Mouse (Mus musculus) macrophage (primary cell): ENCODE data around the gene Psma5. TPM values are rescaled to one million over a fixed set of nuclear protein-coding genes. Genes with fewer than 3 reads are reported as not detected.
"Not testable (repeated sequence)": the region's sequence is repeated elsewhere in the genome, so short reads cannot be mapped to it uniquely, and the experiment has no call there.

Source experiments
- H3K27ac ChIP-seq: fragments of 350-480 bp; formaldehyde crosslinking; 2 replicates; pipeline ENCODE4 v1.9.0; 2021
- H3K36me3 ChIP-seq: fragments of 350-480 bp; formaldehyde crosslinking; 2 replicates; pipeline ENCODE4 v1.9.0; 2021; ENCODE audit errors: inconsistent target
- H3K4me3 ChIP-seq: fragments of 350-480 bp; formaldehyde crosslinking; 2 replicates; pipeline ENCODE4 v1.9.0; 2021; ENCODE audit errors: inconsistent target
- H3K79me2 ChIP-seq: fragments of 350-480 bp; formaldehyde crosslinking; 2 replicates; pipeline ENCODE4 v1.9.0; 2021; ENCODE audit errors: inconsistent target
- WGBS: methylation state at CpG from one replicate; pipeline ENCODE4 v1.1.7; 2026; ENCODE audit warnings: inconsistent platforms; ENCODE audit not compliant: missing documents; 5-methylcytosine and 5-hydroxymethylcytosine counted together
- polyA plus RNA-seq: library from polyadenylated mRNA; stranded (reverse); fragments of 250-400 nt; gene quantifications from 3 replicates; pipeline ENCODE4 v1.2.4, GENCODE M21; 2018; ENCODE audit warnings: inconsistent platforms

Gene Psma5
- polyA plus RNA-seq, 1 experiment from 2014 or later: 106 TPM

- H3K79me2 ChIP-seq, H3K27ac ChIP-seq, H3K4me3 ChIP-seq, H3K36me3 ChIP-seq: not testable (repeated sequence)
- 100% methylated on average over 1 of the region's 4 CpGs for WGBS
These were observed 19.1 kb upstream of the Psma5 start for GRCm38 (mm10) chr3:108237474-108238102.

DNA sequence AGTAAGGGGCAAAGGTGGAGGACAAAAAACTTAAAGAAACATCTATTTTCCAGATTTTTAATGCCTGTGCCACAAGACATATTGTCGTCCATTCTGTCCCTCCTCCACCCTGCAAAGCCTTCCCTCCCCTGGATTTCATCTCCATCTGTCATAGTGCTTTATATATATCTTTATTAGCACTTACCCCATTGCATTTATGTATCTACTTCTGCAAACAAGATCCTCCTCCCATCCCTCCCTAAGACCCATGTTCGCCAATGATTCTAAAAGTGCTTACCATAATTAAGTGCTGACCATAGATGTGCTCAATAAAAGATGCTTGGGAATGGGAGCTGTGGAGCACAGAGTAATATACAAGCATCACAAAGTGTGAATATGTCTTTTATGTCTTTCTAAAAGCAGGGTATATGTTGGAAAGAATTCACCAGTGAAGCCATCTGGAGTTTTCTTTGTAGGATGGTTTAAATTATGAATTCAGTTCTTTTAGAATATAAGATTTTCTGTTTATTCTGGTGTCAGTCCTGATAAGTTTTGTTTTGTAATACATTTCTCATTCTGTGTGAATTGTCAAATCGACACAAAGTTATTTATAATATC is 15.4 kb upstream of the Psma5 start:
- Histone ChIP-seq H3K4me3 (no peak overlapping the region), H3K79me2 (no peaks in the 10 kb centered on the region), H3K36me3 (no peaks in the 10 kb centered on the region), H3K27ac (no peak overlapping the region)
- 80% methylated on average over 3 of the region's 3 CpGs for WGBS

DNA sequence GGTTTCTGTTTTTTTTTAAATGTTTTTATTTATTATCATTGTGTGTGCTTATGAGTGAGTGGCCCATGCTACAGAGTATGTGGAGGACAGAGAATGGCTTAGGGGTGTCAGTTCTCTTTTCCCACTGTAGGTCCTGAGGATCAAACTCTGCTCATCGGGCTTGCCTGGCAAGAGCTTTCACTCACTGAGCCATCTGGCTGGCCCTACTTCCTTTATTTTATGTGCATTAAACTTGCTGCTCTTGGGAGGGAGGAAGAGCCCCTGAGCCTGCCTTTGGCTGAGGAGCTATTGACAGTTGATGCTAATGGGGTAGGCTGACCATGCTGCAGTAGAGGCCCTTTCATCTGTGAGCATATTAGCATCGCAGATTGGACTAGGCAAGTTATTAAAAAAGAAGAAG is 9.9 kb upstream of the Psma5 start:
- H3K36me3 ChIP-seq: no peaks in the 10 kb centered on the region
- no peaks in the 10 kb centered on the region for H3K79me2 ChIP-seq
- H3K4me3 ChIP-seq: no peak overlapping the region
- H3K27ac ChIP-seq: no peak overlapping the region
- WGBS: 47% methylated on average over 2 of the region's 2 CpGs

- Histone ChIP-seq H3K36me3 (peaks cover 16% of the 10 kb centered on the region; the same call in 1 of the 2 replicates), H3K4me3 (peak overlapping the region; percentile 94), H3K27ac (peak overlapping the region; percentile 61), H3K79me2 (peaks cover 59% of the 10 kb centered on the region)
- 15% methylated on average over 3 of the region's 3 CpGs for WGBS
These were observed 1.2 kb downstream of the Psma5 start for GRCm38 (mm10) chr3:108257831-108258500.

DNA sequence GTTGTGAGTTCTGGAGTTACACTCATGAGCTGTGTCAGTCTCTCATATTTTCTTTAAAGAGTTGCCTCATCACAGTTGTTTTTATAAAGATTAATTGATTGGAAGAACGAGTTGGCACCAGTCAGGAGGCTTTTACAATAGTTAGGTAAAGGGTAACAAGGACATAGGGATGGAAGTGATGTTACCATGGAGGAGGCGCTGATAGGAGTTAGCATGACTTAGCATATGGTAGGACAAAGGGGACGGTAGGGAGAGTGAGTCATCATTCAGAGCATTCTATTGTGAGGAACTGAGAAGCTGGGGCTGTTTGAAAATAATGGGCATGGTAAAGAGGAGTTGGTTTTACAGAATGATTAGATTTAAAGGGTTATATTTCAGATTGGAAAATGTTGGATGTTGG is 2.6 kb downstream of the Psma5 start:
- Histone ChIP-seq H3K79me2 (peaks cover 72% of the 10 kb centered on the region), H3K36me3 (peaks cover 23% of the 10 kb centered on the region; the same call in 1 of the 2 replicates), H3K4me3 (no peak overlapping the region), H3K27ac (no peak overlapping the region)
- 27% methylated on average over 3 of the region's 3 CpGs for WGBS

- not testable (repeated sequence) for H3K4me3 ChIP-seq, H3K27ac ChIP-seq, H3K79me2 ChIP-seq
- WGBS: 94% methylated on average over 3 of the region's 5 CpGs
- peaks cover 33% of the 10 kb centered on the region; the same call in 1 of the 2 replicates for H3K36me3 ChIP-seq
These were observed 22.8 kb downstream of the Psma5 start for GRCm38 (mm10) chr3:108279495-108279894.

GRCm38 (mm10) chr3:108282401-108283240 is 25.9 kb downstream of the Psma5 start:
- Histone ChIP-seq H3K4me3 (no peak overlapping the region), H3K27ac (peak overlapping the region; percentile 0), H3K36me3 (peaks cover 7% of the 10 kb centered on the region; the same call in 1 of the 2 replicates), H3K79me2 (peaks cover 4% of the 10 kb centered on the region; the same call in 1 of the 2 replicates)
- 27% methylated on average over 12 of the region's 12 CpGs for WGBS

DNA sequence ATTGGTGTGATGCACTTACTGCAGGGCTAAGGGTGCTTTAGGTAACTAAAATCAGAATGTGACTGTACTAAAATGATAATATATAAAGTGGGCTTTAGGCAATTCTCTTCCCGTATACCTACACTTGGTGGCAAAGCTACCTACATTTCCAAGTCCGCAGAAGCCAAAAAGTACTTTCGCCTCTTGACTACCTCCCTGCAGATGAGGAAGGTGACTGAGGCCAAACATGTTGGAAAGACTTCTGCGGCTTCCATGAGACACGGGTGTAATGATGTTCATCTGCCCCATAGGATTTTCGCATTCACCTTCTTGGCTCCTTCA is 26.5 kb downstream of the Psma5 start:
- H3K4me3 ChIP-seq: peak overlapping the region; percentile 40
- peak overlapping the region; percentile 0; the same call in 1 of the 2 replicates for H3K27ac ChIP-seq
- peaks cover 7% of the 10 kb centered on the region; the same call in 1 of the 2 replicates for H3K79me2 ChIP-seq
- WGBS: 28% methylated on average over 6 of the region's 6 CpGs
- peaks cover 1% of the 10 kb centered on the region; the same call in 1 of the 2 replicates for H3K36me3 ChIP-seq

DNA sequence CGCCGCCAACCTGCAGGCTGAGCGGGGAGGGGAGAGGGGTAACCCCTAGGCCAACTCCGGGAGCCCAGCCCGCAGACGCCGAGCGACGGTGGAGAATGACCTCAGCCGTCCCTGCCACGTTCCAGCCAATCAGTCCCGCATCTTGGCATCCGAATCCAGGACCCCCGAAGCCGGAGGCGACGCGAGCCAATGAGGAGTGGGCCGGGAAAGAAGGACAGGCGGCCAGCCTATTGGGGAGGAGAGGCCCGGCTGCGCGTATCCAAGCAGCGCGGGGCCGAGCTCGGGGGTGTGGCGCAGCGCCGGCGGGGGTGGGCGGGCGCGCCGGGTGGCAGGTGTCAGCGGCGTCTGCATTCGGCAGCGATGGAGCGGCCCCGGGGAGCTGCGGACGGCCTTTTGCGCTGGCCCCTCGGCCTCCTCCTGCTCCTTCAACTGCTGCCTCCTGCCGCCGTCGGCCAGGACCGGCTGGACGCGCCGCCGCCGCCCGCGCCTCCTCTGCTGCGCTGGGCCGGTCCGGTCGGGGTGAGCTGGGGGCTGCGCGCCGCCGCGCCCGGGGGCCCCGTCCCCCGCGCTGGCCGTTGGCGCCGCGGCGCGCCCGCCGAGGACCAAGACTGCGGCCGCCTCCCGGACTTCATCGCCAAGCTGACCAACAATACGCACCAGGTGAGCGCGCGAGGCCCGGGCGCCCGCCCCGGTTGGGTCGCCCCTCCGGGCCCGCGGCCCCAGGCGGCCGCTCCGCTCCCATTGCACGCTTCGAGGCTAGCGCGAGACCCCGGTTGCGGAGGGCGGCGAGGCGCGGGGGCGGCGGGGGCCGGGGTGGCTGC is 27.3 kb downstream of the Psma5 start, which contains the start of gene Sort1:
Gene Sort1 (plus strand): TSS at position 302 of the 821 bp plus-strand sequence.
- WGBS: under 1% methylated on average over 77 of the region's 109 CpGs
- Histone ChIP-seq H3K27ac (peak within 1 kb of the TSS; percentile 0), H3K4me3 (peak within 1 kb of the TSS; percentile 40), H3K79me2 (peaks cover 7% of the 10 kb centered on the region; the same call in 1 of the 2 replicates), H3K36me3 (no peaks in the 10 kb centered on the region)

GRCm38 (mm10) chr3:108285078-108285711 is 28.5 kb downstream of the Psma5 start:
- Histone ChIP-seq H3K4me3 (0 out of 2 replicates have a peak overlapping the region, but pooled peaks have one; percentile 9), H3K27ac (no peak overlapping the region), H3K79me2 (peaks cover 7% of the 10 kb centered on the region; the same call in 1 of the 2 replicates), H3K36me3 (no peaks in the 10 kb centered on the region)
- 73% methylated on average over 3 of the region's 4 CpGs for WGBS

DNA sequence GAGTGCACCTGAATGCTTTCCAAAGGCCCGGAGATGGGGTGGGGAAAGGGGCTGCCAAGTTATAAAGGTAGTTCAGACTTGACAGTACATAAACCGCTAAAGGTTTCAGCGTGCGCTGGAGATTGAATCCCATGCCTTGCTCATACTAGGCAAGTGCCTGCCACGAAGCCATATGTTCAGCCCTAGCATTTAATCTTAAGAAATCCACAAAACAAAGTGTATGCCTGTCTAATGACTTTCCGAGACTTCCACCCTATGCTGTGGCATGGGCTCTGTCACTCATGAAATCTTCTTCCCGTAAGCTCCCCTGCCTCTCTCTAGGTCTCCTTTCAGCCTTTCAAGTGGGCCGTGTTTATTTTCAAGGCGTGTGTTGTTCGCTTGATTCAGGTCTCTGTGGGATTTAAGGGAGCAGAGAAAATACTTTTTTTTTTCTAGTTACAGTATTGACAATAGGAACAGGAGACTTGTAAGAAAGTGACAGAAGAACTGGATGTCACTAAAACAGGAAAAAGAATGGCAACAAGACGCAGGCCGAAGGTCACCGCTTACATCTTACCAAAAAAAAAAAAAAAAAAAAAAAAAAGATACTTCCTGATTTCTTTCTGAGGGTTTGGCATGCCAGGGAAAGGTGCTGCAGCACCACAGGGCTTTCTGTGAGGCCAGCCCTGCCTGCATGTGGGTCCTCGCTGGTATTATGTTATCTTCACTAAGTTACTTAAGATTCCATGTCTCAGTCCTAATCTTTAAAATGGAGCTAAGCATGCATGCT is 30.1 kb downstream of the Psma5 start:
- no peak overlapping the region; the same call in 1 of the 2 replicates for H3K27ac ChIP-seq
- peaks cover 17% of the 10 kb centered on the region; the same call in 1 of the 2 replicates for H3K79me2 ChIP-seq
- H3K36me3 ChIP-seq: no peaks in the 10 kb centered on the region
- H3K4me3 ChIP-seq: no peak overlapping the region
- 43% methylated on average over 14 of the region's 14 CpGs for WGBS

DNA sequence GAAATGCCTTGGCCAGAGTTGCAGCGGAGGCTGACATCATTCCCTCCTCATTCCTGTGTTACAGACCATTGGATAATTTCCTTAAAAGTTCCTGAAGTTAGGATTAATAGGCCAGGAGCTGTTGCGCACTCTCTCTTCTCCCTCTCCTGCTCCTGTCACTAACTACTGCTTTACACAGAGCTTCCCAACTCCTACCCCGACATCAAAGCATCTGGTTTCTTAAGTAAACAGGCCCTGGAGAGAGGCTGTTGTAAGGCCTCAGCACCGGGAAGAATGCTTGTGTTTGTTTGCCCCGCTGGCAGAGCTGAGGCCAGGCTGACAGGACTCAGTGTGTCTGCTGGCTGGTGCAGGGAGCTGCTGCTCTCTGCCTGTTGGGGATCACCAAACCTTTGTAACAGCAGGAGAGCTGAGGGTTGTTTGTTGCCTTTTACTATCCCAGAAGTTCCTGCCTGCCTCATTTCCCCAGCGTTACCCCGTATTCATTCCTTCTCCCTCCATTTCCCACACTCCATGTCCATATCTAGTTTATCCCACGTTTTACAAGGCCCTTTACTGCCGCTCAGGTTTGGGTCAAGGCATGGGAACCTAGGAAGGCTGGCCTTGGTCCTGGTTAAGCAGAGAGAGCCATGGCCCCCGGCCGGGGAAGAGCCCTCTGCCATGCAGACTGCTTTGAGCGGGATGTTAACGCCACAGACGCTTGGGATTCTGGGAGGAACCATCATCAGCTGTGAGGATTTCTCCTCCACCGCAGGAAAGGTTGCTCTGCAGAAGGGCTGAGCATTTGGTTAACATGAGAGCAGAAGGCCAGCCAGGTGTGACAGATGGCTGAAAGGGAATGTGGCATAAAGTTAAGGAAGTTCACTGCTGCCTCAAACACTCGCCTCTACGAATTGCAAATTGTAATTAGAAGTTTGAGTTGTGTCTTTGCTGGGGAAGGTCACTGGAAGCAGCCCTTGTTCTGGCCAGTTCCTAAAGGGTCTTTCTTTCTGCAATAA is 31.4 kb downstream of the Psma5 start:
- H3K79me2 ChIP-seq: peaks cover 26% of the 10 kb centered on the region; the same call in 1 of the 2 replicates
- H3K4me3 ChIP-seq: no peak overlapping the region
- no peaks in the 10 kb centered on the region for H3K36me3 ChIP-seq
- 86% methylated on average over 17 of the region's 17 CpGs for WGBS
- no peak overlapping the region for H3K27ac ChIP-seq
